Mouse (Mus musculus) kidney, embryonic 14.5 days (tissue): ENCODE measurements around the gene ccdc198. TPM values are rescaled to one million over a fixed set of nuclear protein-coding genes. Genes with fewer than 3 reads are reported as not detected.
"Not testable (repeated sequence)": the region's sequence is repeated elsewhere in the genome, so short reads cannot be mapped to it uniquely, and the experiment has no call there.

Experiments
- ATAC-seq: fragments of 200-750 bp; cut with Nextera tagmentation; 2 replicates; pipeline ENCODE4 v1.8.0; 2017; ENCODE audit warnings: moderate number of reproducible peaks, mild to moderate bottlenecking, moderate TSS enrichment, moderate library complexity; ENCODE audit not compliant: low FRiP score, low TSS enrichment
- H3K27ac ChIP-seq: fragments of 300-500 bp; sonication (generic); 2 replicates; pipeline ENCODE4 v1.5.1; 2014; ENCODE audit warnings: low read depth, mild to moderate bottlenecking, low read length, moderate library complexity, mixed read lengths
- H3K27me3 ChIP-seq: fragments of 300-500 bp; sonication (generic); 2 replicates; pipeline ENCODE4 v1.6.1; 2014; ENCODE audit warnings: mild to moderate bottlenecking, low read length; ENCODE audit not compliant: control insufficient read depth, insufficient read depth
- H3K36me3 ChIP-seq: fragments of 300-500 bp; sonication (generic); 2 replicates; pipeline ENCODE4 v1.6.1; 2014; ENCODE audit warnings: low read length, mixed read lengths; ENCODE audit not compliant: control insufficient read depth, insufficient read depth
- H3K4me1 ChIP-seq: fragments of 300-500 bp; sonication (generic); 2 replicates; pipeline ENCODE4 v1.6.1; 2014; ENCODE audit warnings: low read length, mixed read lengths; ENCODE audit not compliant: control insufficient read depth, insufficient read depth
- H3K4me2 ChIP-seq: fragments of 300-500 bp; sonication (generic); replicated peaks from 2 replicates; pipeline ENCODE4 v1.6.1; 2014; ENCODE audit warnings: low read depth, mild to moderate bottlenecking, low read length
- H3K4me3 ChIP-seq: fragments of 300-500 bp; sonication (generic); 2 replicates; pipeline ENCODE4 v1.5.1; 2014; ENCODE audit warnings: mild to moderate bottlenecking, low read length
- H3K9ac ChIP-seq: fragments of 300-500 bp; sonication (generic); 2 replicates; pipeline ENCODE4 v1.6.1; 2014; ENCODE audit warnings: low read depth, mild to moderate bottlenecking, low read length, moderate library complexity
- H3K9me3 ChIP-seq: fragments of 300-500 bp; sonication (generic); 2 replicates; pipeline ENCODE4 v1.6.1; 2016; ENCODE audit warnings: low read length; ENCODE audit not compliant: control insufficient read depth
- WGBS: fragments of 180-500 bp; shearing (Covaris S2); extraction: QIAGEN DNeasy Blood & Tissue Kit; methylation state at CpG from one replicate; pipeline ENCODE4 v1.1.7; 2014; 5-methylcytosine and 5-hydroxymethylcytosine counted together
- polyA plus RNA-seq: library from polyadenylated mRNA; unstranded; fragments of >200 nt; fragmentation: Nextera tagmentation; extraction: Ambion mirVana; gene quantifications from 2 replicates; pipeline ENCODE4 v1.2.1, GENCODE M21; 2014

ccdc198 gene
- polyA plus RNA-seq: 81.9 and 89.6 TPM in 2 replicates

GRCm38 (mm10) chr14:49245126-49245714 is at the start of gene ccdc198:
Gene ccdc198, minus strand, starts transcription at chr14:49245474.
- Histone ChIP-seq H3K9me3 (no peaks in the 10 kb centered on the region), H3K27me3 (no peaks in the 10 kb centered on the region), H3K27ac (no peak within 1 kb of the TSS; the same call in 1 of the 2 replicates), H3K4me1 (no peaks in the 10 kb centered on the region), H3K4me3 (peak within 1 kb of the TSS; percentile 17; the same call in 1 of the 2 replicates), H3K36me3 (no peaks in the 10 kb centered on the region), H3K9ac (no peak within 1 kb of the TSS), H3K4me2 (peak within 1 kb of the TSS; percentile 18)
- 59% methylated on average over 5 of the region's 5 CpGs for WGBS
- ATAC-seq: peak; percentile 93

DNA sequence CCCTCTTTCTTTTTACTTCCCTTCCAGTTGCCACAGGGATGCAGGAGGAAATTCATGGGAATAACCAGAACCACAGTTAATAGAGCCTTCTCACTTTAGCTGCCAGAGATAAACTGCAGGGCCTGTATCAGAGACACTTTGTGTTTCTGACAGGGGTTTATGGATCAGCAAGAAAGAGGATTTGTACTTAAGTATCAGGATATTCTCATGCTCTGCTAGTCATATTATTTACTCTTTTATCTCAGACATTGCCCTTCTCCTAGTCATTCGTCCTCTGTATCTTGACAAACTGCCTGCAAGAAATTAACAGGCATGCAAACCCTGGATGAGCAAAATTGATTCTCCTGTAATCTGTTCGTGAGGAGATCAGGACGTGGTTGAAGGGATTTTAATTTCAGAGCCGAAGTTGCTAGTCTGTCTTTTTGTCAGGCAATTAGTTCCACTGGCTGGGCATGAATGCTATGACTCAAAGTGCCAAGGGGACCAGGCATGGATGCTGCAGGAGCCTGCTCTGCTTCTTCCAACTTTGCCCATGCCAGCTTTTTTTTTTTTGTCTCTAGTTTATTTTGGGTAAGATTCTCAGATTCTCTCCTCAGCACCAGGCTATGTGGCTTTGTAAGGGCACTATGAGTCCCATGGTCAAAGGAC is 48.7 kb upstream of the ccdc198 start:
- H3K9me3 ChIP-seq: no peaks in the 10 kb centered on the region
- no peak overlapping the region for H3K27ac ChIP-seq
- no peaks in the 10 kb centered on the region; the same call in 1 of the 2 replicates for H3K4me1 ChIP-seq
- no peak overlapping the region for H3K4me2 ChIP-seq
- no peak overlapping the region for H3K4me3 ChIP-seq
- no peak for ATAC-seq
- WGBS: 36% methylated on average over 4 of the region's 4 CpGs
- H3K27me3 ChIP-seq: no peaks in the 10 kb centered on the region
- no peak overlapping the region for H3K9ac ChIP-seq
- H3K36me3 ChIP-seq: no peaks in the 10 kb centered on the region

DNA sequence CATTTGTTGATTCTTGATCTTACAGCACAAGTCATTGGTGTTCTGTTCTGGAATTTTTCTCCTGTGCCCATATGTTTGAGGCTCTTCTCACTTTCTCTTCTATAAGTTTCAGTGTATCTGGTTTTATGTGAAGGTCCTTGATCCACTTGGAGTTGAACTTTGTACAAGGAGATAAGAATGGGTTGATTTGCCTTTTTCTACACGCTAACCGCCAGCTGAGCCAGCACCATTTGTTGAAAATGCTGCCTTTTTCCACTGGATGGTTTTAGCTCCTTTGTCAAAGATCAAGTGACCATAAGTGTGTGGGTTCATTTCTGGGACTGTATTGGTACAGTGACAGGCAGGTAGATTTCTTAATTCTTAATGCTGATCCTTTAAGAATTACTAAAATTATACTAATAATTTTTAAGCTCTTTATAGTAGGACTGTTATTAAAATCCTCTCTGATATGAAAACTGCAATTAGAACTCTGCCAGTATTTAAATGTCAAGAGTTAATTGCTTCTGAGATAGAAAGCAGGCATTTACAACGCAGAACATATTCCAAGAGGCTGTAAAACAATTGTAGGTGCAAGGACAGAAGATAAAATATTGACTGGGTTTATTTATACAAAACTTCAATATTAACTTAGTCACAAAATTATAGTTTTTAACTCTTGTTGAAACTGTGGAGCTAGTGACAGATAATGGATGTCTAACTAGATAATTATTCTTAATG is 44.9 kb upstream of the ccdc198 start:
- Histone ChIP-seq H3K9me3 (no peaks in the 10 kb centered on the region), H3K27ac (no peak overlapping the region), H3K27me3 (no peaks in the 10 kb centered on the region), H3K9ac (no peak overlapping the region), H3K36me3 (no peaks in the 10 kb centered on the region), H3K4me1 (no peaks in the 10 kb centered on the region; the same call in 1 of the 2 replicates), H3K4me2 (no peak overlapping the region), H3K4me3 (no peak overlapping the region)
- ATAC-seq: no peak
- WGBS: 89% methylated on average over 3 of the region's 3 CpGs

DNA sequence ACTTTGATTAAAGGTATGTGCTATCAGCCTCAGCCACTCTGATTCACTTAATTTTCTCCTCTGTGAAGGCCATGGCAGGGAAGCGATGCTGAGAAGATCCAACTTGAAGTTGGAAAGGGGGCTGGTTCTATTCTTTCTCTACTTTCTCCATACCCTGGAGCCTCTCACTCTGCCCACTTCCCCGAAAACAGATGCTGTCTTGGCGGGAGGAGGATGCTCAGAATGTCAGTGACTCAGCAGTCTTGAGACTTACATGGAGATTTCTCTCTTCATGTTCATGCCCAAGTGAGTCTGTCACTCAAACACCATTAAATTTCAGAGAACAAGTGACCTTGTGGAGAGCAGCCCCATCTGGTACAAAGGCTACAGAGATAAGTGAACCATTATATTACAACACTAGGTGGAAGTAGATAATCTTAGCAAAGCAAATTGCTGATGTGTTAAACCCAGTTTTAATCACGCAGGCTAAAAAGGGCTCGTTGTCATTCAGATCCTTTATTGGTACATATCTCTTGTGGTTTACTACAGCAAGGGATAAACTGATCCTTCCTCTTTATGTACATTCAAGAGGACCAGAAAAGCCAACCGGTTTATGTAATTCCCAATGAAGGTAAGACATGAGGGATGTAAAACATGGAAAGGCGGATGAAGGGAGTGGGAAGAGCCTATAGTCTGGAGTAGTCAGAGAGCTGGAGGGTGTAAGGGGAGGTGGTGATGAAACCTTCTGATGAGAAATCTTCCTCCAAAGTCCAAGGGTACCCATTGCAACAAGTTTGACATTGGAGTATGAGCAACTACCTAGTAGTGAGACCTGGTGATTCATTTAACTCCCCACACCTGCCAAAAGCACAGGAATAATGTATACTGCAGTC is 38.7 kb upstream of the ccdc198 start:
- Histone ChIP-seq H3K4me3 (no peak overlapping the region), H3K27me3 (no peaks in the 10 kb centered on the region), H3K27ac (no peak overlapping the region), H3K9ac (no peak overlapping the region), H3K4me1 (no peaks in the 10 kb centered on the region), H3K4me2 (no peak overlapping the region), H3K9me3 (no peaks in the 10 kb centered on the region), H3K36me3 (no peaks in the 10 kb centered on the region)
- no peak for ATAC-seq
- WGBS: 88% methylated on average over 7 of the region's 7 CpGs

- no peak for ATAC-seq
Measured at GRCm38 (mm10) chr14:49278880-49279279, 33.6 kb upstream of the ccdc198 start.

GRCm38 (mm10) chr14:49278479-49278878 is 33.2 kb upstream of the ccdc198 start:
- H3K27me3 ChIP-seq, H3K4me2 ChIP-seq, ATAC-seq, H3K4me3 ChIP-seq, H3K36me3 ChIP-seq, H3K4me1 ChIP-seq, H3K9ac ChIP-seq, H3K27ac ChIP-seq, H3K9me3 ChIP-seq: not testable (repeated sequence)
- 92% methylated on average over 9 of the region's 9 CpGs for WGBS

More at GRCm38 (mm10) chr14:49278880-49279279, 33.6 kb upstream of the ccdc198 start:
- H3K4me2 ChIP-seq: no peak overlapping the region
- H3K27me3 ChIP-seq: no peaks in the 10 kb centered on the region
- H3K27ac ChIP-seq: no peak overlapping the region
- no peaks in the 10 kb centered on the region for H3K9me3 ChIP-seq
- H3K4me3 ChIP-seq: no peak overlapping the region
- 74% methylated on average over 6 of the region's 6 CpGs for WGBS
- 0 out of 2 replicates have a peak, but pooled peaks cover 9% of the 10 kb centered on the region for H3K4me1 ChIP-seq
- no peak overlapping the region for H3K9ac ChIP-seq
- H3K36me3 ChIP-seq: no peaks in the 10 kb centered on the region

- Histone ChIP-seq H3K27ac (no peak overlapping the region), H3K4me3 (no peak overlapping the region), H3K9me3 (no peaks in the 10 kb centered on the region), H3K36me3 (no peaks in the 10 kb centered on the region), H3K27me3 (no peaks in the 10 kb centered on the region), H3K4me1 (0 out of 2 replicates have a peak, but pooled peaks cover 9% of the 10 kb centered on the region), H3K9ac (no peak overlapping the region), H3K4me2 (no peak overlapping the region)
- 0 out of 2 replicates have a peak, but pooled peaks have one; percentile 64 for ATAC-seq
- WGBS: 37% methylated on average over 3 of the region's 3 CpGs
Measured at GRCm38 (mm10) chr14:49277642-49278041, 32.4 kb upstream of the ccdc198 start.

GRCm38 (mm10) chr14:49275376-49275775 is 30.1 kb upstream of the ccdc198 start:
- no peak overlapping the region for H3K4me3 ChIP-seq
- no peak overlapping the region for H3K9ac ChIP-seq
- 0 out of 2 replicates have a peak, but pooled peaks cover 9% of the 10 kb centered on the region for H3K4me1 ChIP-seq
- no peaks in the 10 kb centered on the region for H3K27me3 ChIP-seq
- no peak overlapping the region for H3K4me2 ChIP-seq
- no peak for ATAC-seq
- H3K27ac ChIP-seq: no peak overlapping the region
- WGBS: 34% methylated on average over 2 of the region's 2 CpGs
- H3K36me3 ChIP-seq: no peaks in the 10 kb centered on the region
- no peaks in the 10 kb centered on the region for H3K9me3 ChIP-seq
